Mouse (Mus musculus): Measurements from ENCODE around the gene Slc1a4. TPM values are rescaled to one million over a fixed set of nuclear protein-coding genes. Genes with fewer than 3 reads are reported as not detected.

Gene Slc1a4
- polyA plus RNA-seq, 3 experiments from 2014 or later: 0.13 to 0.50 (median 0.34) TPM

Other genes starting within 250 kb of the Slc1a4 start
- 100 to 1,000 TPM; 447 to 709 (median 528) TPM for gene Actr2, start 219.8 kb downstream of the Slc1a4 start, polyA plus RNA-seq (2017; shearing (Covaris generic))
- gene Rab1a, start 131.3 kb downstream of the Slc1a4 start, polyA plus RNA-seq (2017; shearing (Covaris generic)): 100 to 1,000 TPM in 1 of 3 experiments, 10 to 100 TPM in 2; 84.7 to 147 (median 85.4) TPM
- gene Cep68, start 83.3 kb downstream of the Slc1a4 start, polyA plus RNA-seq (2017; shearing (Covaris generic)): 10 to 100 TPM in 2 of 3 experiments, 1 to 10 TPM in 1; 9.9 to 15.0 (median 10.6) TPM
- 10 to 100 TPM in 2 of 3 experiments, 1 to 10 TPM in 1; 9.5 to 17.8 (median 16.8) TPM for gene Sertad2, start 210.5 kb upstream of the Slc1a4 start, polyA plus RNA-seq (2017; shearing (Covaris generic))

Data from inflammation-experienced regulatory T-cells, adult 6 months (primary cell).